Mouse (Mus musculus) heart, embryonic 14.5 days (tissue): ENCODE measurements at regions not wholly inside any gene's neighbourhood (a gene's known extent, or its start where the extent isn't known, plus 50 kb on each side); places are given as distances from the start of the nearest gene placed in this dataset.

Source experiments
- ATAC-seq: fragments of 200-750 bp; cut with Nextera tagmentation; 2 replicates; pipeline ENCODE4 v1.8.0; 2017; ENCODE audit warnings: low read depth, moderate TSS enrichment; ENCODE audit not compliant: insufficient number of reproducible peaks, insufficient read depth, low FRiP score
- H3K27ac ChIP-seq, 2 experiments: fragments of 200-500 bp in 1 of 2; fragments of 300-500 bp in 1 of 2; sonication (generic) in 1 of 2; replicated peaks in 1 of 2; 2 replicates each; pipeline ENCODE4 v1.5.1; 2012 to 2014; ENCODE audit warnings: low read depth in 2 of 2, low read length in 2 of 2, control low read depth in 1 of 2, mild to moderate bottlenecking in 1 of 2, mixed read lengths in 1 of 2; ENCODE audit not compliant: control insufficient read depth in 1 of 2, insufficient read depth in 1 of 2
- H3K27me3 ChIP-seq: fragments of 300-500 bp; sonication (generic); 2 replicates; pipeline ENCODE4 v1.6.1; 2014; ENCODE audit warnings: mild to moderate bottlenecking, low read length, control low read depth; ENCODE audit not compliant: control insufficient read depth, insufficient read depth
- H3K36me3 ChIP-seq: fragments of 300-500 bp; sonication (generic); 2 replicates; pipeline ENCODE4 v1.6.1; 2014; ENCODE audit warnings: mild to moderate bottlenecking, control low read depth, low read length, mixed read lengths; ENCODE audit not compliant: control insufficient read depth, insufficient read depth
- H3K4me1 ChIP-seq, 2 experiments: fragments of 200-500 bp in 1 of 2; fragments of 300-500 bp in 1 of 2; sonication (generic) in 1 of 2; 2 replicates each; pipeline ENCODE4 v1.6.1; 2012 to 2014; ENCODE audit warnings: low read length in 2 of 2, control low read depth in 1 of 2, mixed read lengths in 1 of 2; ENCODE audit not compliant: control insufficient read depth in 2 of 2, insufficient read depth in 2 of 2
- H3K4me2 ChIP-seq: fragments of 300-500 bp; sonication (generic); 2 replicates; pipeline ENCODE4 v1.6.1; 2014; ENCODE audit warnings: mild to moderate bottlenecking, low read length
- H3K4me3 ChIP-seq, 2 experiments: fragments of 200-500 bp in 1 of 2; fragments of 300-500 bp in 1 of 2; sonication (generic) in 1 of 2; 2 replicates each; pipeline ENCODE4 v1.5.1; 2012 to 2014; ENCODE audit warnings: low read length in 2 of 2, mild to moderate bottlenecking in 2 of 2, control low read depth in 1 of 2, low read depth in 1 of 2, moderate library complexity in 1 of 2; ENCODE audit not compliant: control insufficient read depth in 1 of 2, insufficient read depth in 1 of 2
- H3K9ac ChIP-seq: fragments of 300-500 bp; sonication (generic); 2 replicates; pipeline ENCODE4 v1.6.1; 2014; ENCODE audit warnings: mild to moderate bottlenecking, low read length
- H3K9me3 ChIP-seq: fragments of 300-500 bp; sonication (generic); 2 replicates; pipeline ENCODE4 v1.6.1; 2016; ENCODE audit warnings: low read length, control low read depth; ENCODE audit not compliant: control insufficient read depth
- WGBS: fragments of 180-500 bp; shearing (Covaris S2); extraction: QIAGEN DNeasy Blood & Tissue Kit; methylation state at CpG from one replicate; pipeline ENCODE4 v1.1.7; 2014; 5-methylcytosine and 5-hydroxymethylcytosine counted together

GRCm38 (mm10) chr3:128226503-128226902, 330.4 kb upstream of the Fam241a start:
- no peak for ATAC-seq
- Histone ChIP-seq H3K27ac (no peak overlapping the region), H3K4me3 (no peak overlapping the region), H3K4me1 (no peaks in the 10 kb centered on the region; a peak in 1 of 4 replicates), H3K9ac (no peak overlapping the region), H3K27me3 (peaks cover 16% of the 10 kb centered on the region; the same call in 1 of the 2 replicates), H3K36me3 (no peaks in the 10 kb centered on the region), H3K4me2 (no peak overlapping the region), H3K9me3 (no peaks in the 10 kb centered on the region)
- 85% methylated on average over 6 of the region's 6 CpGs for WGBS

- no peak for ATAC-seq
- H3K36me3 ChIP-seq = no peaks in the 10 kb centered on the region
- H3K9me3 ChIP-seq = no peaks in the 10 kb centered on the region
- no peak overlapping the region for H3K27ac ChIP-seq
- no peak overlapping the region for H3K9ac ChIP-seq
- WGBS = 56% methylated on average over 12 of the region's 12 CpGs
- no peaks in the 10 kb centered on the region for H3K27me3 ChIP-seq
- H3K4me1 ChIP-seq = no peaks in the 10 kb centered on the region; a peak in 1 of 4 replicates
- no peak overlapping the region for H3K4me2 ChIP-seq
- H3K4me3 ChIP-seq = no peak overlapping the region
Measured at GRCm38 (mm10) chr3:128222344-128222743, 326.2 kb upstream of the Fam241a start.

DNA sequence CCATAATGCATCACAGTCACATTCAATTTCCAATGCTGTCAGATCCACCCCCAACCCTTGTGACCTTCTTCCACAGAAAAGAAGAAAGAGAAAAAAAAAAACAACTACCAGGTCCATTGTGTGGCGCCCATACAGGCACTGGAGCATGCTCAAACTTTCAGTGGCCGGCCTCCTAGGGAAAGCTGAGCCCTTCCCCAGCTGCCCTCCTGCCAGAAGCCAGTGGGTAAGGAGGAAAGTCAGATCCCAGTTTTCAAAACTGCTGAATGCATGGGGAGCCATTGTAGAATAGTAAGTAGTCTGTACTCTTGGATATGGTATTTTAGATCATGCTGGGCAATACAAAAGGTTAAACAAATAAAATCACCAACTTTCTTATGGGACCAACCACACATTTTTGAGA, 325.5 kb upstream of the Fam241a start:
- H3K4me2 ChIP-seq = no peak overlapping the region
- H3K36me3 ChIP-seq = no peaks in the 10 kb centered on the region
- H3K9me3 ChIP-seq = no peaks in the 10 kb centered on the region
- no peaks in the 10 kb centered on the region for H3K27me3 ChIP-seq
- H3K9ac ChIP-seq = no peak overlapping the region
- no peak for ATAC-seq
- WGBS = 75% methylated on average over 2 of the region's 2 CpGs
- H3K4me1 ChIP-seq = no peaks in the 10 kb centered on the region; a peak in 1 of 4 replicates
- no peak overlapping the region for H3K27ac ChIP-seq
- no peak overlapping the region for H3K4me3 ChIP-seq

DNA sequence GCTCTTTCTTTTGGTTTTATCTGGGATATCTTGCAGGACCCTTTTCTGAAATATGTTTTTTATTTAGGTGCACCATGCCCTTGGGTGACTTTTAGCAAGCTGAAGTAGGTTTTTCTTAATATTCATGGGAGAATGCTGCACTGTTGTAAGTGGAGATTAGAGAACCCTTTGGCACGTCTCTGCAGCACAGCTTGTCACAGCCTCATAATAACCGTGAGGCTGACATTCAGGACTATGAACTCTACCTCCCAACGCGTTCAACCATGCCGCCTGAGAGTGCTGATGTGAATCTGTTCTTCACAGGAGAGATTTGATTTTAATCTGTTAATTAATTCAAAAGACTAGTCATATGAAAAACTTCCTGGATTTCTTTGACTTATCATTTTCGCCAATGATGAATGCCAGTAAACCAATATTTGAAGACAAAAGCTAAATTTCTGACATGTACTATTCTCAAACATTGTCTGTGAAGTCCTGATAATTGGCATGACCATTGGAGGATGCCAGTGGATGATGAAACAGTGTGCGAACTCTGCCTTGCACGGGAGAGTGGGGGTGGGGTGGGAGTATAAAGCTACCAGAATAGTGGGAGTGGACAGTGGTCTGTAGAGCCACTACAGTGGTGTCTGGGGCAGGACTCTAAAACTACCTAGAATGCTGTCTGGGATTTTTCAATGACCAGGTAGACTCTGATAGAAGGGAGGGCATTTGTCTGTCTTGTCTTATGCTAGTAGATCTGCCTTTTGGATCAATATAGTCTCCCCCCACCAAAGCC, 324.8 kb upstream of the Fam241a start:
- no peak overlapping the region for H3K9ac ChIP-seq
- no peak overlapping the region for H3K27ac ChIP-seq
- WGBS = 80% methylated on average over 8 of the region's 8 CpGs
- no peak for ATAC-seq
- H3K9me3 ChIP-seq = no peaks in the 10 kb centered on the region
- no peaks in the 10 kb centered on the region for H3K27me3 ChIP-seq
- no peaks in the 10 kb centered on the region for H3K36me3 ChIP-seq
- no peak overlapping the region for H3K4me3 ChIP-seq
- no peaks in the 10 kb centered on the region; a peak in 1 of 4 replicates for H3K4me1 ChIP-seq
- no peak overlapping the region for H3K4me2 ChIP-seq

GRCm38 (mm10) chr3:128217765-128218415, 321.8 kb upstream of the Fam241a start:
- H3K4me2 ChIP-seq = no peak overlapping the region
- no peaks in the 10 kb centered on the region for H3K36me3 ChIP-seq
- no peaks in the 10 kb centered on the region for H3K27me3 ChIP-seq
- 59% methylated on average over 5 of the region's 5 CpGs for WGBS
- no peak overlapping the region for H3K27ac ChIP-seq
- no peak for ATAC-seq
- H3K9me3 ChIP-seq = no peaks in the 10 kb centered on the region
- H3K9ac ChIP-seq = no peak overlapping the region
- H3K4me1 ChIP-seq = no peaks in the 10 kb centered on the region; a peak in 1 of 4 replicates
- no peak overlapping the region for H3K4me3 ChIP-seq

DNA sequence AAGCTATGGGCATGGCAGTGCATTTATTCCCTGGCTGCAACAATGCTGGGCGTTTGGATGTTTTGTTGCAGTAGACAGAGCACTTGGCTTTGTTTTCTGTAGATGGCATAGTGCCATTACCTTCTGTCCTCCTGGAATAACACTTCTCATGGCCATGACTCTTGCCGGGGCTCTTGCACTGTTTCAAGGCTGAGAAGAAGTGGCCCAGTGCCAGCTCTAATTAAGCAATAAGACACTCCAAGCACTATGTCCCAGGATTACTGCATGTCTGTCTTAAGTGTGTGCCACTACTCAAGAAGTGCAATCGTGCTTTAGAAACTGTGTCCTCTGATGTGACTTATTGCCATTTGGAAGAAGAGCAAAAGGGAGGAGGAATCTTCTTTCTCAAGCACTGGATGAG, 316.1 kb upstream of the Fam241a start:
- no peak for ATAC-seq
- no peaks in the 10 kb centered on the region for H3K36me3 ChIP-seq
- 33% methylated on average over 3 of the region's 3 CpGs for WGBS
- H3K27me3 ChIP-seq = no peaks in the 10 kb centered on the region
- no peak overlapping the region for H3K27ac ChIP-seq
- H3K4me1 ChIP-seq = peaks cover 0 to 4% of the 10 kb centered on the region in 2 experiments; a peak in 2 of 4 replicates
- H3K9ac ChIP-seq = no peak overlapping the region
- no peaks in the 10 kb centered on the region for H3K9me3 ChIP-seq
- no peak overlapping the region for H3K4me2 ChIP-seq
- no peak overlapping the region for H3K4me3 ChIP-seq

DNA sequence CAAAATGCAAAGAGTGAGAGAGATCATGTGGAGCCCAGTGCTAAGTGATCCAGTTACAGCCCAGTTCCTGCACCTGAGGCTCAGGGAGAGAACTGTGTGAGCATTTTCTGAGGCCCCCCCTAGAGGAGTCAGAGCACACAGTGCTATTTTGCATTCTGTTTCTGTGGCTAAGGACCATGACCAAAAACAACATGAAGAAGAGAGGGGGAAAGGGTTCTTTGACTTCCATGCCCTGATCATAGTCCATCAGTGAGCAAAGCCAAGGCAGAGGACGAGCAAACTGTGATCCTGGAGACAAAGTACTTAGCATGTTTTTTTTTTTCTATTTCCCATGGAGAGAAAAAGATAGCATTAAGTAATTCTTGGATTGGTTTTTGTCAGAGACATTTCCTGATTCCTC, 314.5 kb upstream of the Fam241a start:
- 36% methylated on average over 1 of the region's 1 CpGs for WGBS
- Histone ChIP-seq H3K9ac (no peak overlapping the region), H3K4me1 (peaks cover 0 to 4% of the 10 kb centered on the region in 2 experiments; a peak in 2 of 4 replicates), H3K27me3 (no peaks in the 10 kb centered on the region), H3K36me3 (no peaks in the 10 kb centered on the region), H3K9me3 (no peaks in the 10 kb centered on the region), H3K4me3 (no peak overlapping the region), H3K27ac (no peak overlapping the region), H3K4me2 (no peak overlapping the region)
- no peak for ATAC-seq
